Mouse (Mus musculus) heart, embryonic 16.5 days (tissue): ENCODE results near the gene Ddit4. TPM values are rescaled to one million over a fixed set of nuclear protein-coding genes. Genes with fewer than 3 reads are reported as not detected.

ENCODE experiments used
- ATAC-seq: fragments of 200-750 bp; cut with Nextera tagmentation; replicated peaks from 2 replicates; pipeline ENCODE4 v1.8.0; 2017; ENCODE audit warnings: moderate number of reproducible peaks; ENCODE audit not compliant: insufficient read depth, low FRiP score; ENCODE audit errors: extremely low read depth
- H3K27ac ChIP-seq: fragments of 300-500 bp; sonication (generic); 2 replicates; pipeline ENCODE4 v1.5.1; 2014; ENCODE audit warnings: mild to moderate bottlenecking, low read length, control low read depth, moderate library complexity
- H3K27me3 ChIP-seq: fragments of 300-500 bp; sonication (generic); 2 replicates; pipeline ENCODE4 v1.6.1; 2014; ENCODE audit warnings: low read length, mixed read lengths; ENCODE audit not compliant: control insufficient read depth, insufficient read depth
- H3K36me3 ChIP-seq: fragments of 300-500 bp; sonication (generic); 2 replicates; pipeline ENCODE4 v1.6.1; 2014; ENCODE audit not compliant: control insufficient read depth, insufficient read depth
- H3K4me1 ChIP-seq: fragments of 300-500 bp; sonication (generic); 2 replicates; pipeline ENCODE4 v1.6.1; 2014; ENCODE audit warnings: low read length, mixed read lengths; ENCODE audit not compliant: control insufficient read depth, insufficient read depth
- H3K4me2 ChIP-seq: fragments of 300-500 bp; sonication (generic); 2 replicates; pipeline ENCODE4 v1.6.1; 2014; ENCODE audit warnings: low read depth, mild to moderate bottlenecking, control low read depth, low read length
- H3K4me3 ChIP-seq: fragments of 300-500 bp; sonication (generic); 2 replicates; pipeline ENCODE4 v1.5.1; 2014; ENCODE audit warnings: mild to moderate bottlenecking, control low read depth, low read length
- H3K9ac ChIP-seq: fragments of 300-500 bp; sonication (generic); 2 replicates; pipeline ENCODE4 v1.6.1; 2014; ENCODE audit warnings: low read length, control low read depth
- H3K9me3 ChIP-seq: fragments of 300-500 bp; sonication (generic); replicated peaks from 2 replicates; pipeline ENCODE4 v1.6.1; 2016; ENCODE audit warnings: low read length; ENCODE audit not compliant: control insufficient read depth
- WGBS: fragments of 180-500 bp; shearing (Covaris S2); extraction: QIAGEN DNeasy Blood & Tissue Kit; methylation state at CpG from one replicate; pipeline ENCODE4 v1.1.7; 2014; 5-methylcytosine and 5-hydroxymethylcytosine counted together
- polyA plus RNA-seq: library from polyadenylated mRNA; unstranded; fragments of >200 nt; fragmentation: Nextera tagmentation; extraction: Ambion mirVana; gene quantifications from 2 replicates; pipeline ENCODE4 v1.2.1, GENCODE M21; 2015

Gene Ddit4
- polyA plus RNA-seq, 1 experiment from 2014 or later: 31.9 TPM

DNA sequence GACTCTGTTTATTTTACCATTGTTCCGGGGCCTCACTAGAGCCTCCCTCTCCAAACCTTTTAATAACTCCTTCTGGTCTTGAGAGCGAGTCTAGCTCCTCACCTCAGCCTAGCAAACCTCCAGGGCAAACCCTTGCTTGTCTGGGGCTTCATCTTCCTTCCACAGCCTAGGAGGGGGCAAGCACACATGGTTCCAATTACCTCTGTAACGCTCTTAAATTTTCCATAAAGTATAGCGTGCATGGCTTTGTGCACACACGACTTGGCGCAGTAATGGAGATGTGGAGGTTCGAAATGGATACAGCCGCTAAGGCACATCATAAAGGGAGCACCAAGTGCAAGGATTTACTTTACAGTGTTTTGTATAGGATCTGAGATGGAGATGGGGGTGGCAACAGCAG is 14.2 kb upstream of the Ddit4 start:
- Histone ChIP-seq H3K4me3 (no peak overlapping the region), H3K27ac (peak overlapping the region; percentile 89), H3K27me3 (no peaks in the 10 kb centered on the region), H3K4me1 (peaks cover 45% of the 10 kb centered on the region), H3K9me3 (no peaks in the 10 kb centered on the region), H3K36me3 (no peaks in the 10 kb centered on the region), H3K9ac (peak overlapping the region; percentile 61), H3K4me2 (no peak overlapping the region)
- ATAC-seq: no peak
- WGBS: 81% methylated on average over 8 of the region's 8 CpGs

DNA sequence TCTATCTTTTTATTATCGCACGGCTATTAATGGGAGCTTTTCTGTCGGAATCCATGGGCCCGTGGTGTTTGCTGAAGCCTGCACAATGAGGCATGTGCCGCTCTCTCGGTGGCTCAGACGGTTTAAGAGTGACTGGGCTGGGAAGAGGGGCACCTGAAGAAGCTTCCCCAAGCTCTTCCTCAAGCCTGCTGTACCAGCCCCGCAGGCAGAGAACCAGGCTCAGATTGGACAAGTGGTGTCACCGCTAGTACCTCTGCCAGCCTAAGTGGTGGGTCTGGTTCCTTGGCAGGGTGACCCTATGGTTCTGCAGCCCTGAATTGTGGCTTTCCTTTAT is 13.7 kb upstream of the Ddit4 start:
- no peak overlapping the region for H3K4me3 ChIP-seq
- H3K4me2 ChIP-seq: peak overlapping the region; percentile 57
- peak overlapping the region; percentile 89 for H3K27ac ChIP-seq
- no peaks in the 10 kb centered on the region for H3K9me3 ChIP-seq
- 20% methylated on average over 9 of the region's 9 CpGs for WGBS
- peaks cover 40% of the 10 kb centered on the region for H3K4me1 ChIP-seq
- no peaks in the 10 kb centered on the region for H3K27me3 ChIP-seq
- ATAC-seq: no peak
- no peaks in the 10 kb centered on the region for H3K36me3 ChIP-seq
- H3K9ac ChIP-seq: peak overlapping the region; percentile 61

DNA sequence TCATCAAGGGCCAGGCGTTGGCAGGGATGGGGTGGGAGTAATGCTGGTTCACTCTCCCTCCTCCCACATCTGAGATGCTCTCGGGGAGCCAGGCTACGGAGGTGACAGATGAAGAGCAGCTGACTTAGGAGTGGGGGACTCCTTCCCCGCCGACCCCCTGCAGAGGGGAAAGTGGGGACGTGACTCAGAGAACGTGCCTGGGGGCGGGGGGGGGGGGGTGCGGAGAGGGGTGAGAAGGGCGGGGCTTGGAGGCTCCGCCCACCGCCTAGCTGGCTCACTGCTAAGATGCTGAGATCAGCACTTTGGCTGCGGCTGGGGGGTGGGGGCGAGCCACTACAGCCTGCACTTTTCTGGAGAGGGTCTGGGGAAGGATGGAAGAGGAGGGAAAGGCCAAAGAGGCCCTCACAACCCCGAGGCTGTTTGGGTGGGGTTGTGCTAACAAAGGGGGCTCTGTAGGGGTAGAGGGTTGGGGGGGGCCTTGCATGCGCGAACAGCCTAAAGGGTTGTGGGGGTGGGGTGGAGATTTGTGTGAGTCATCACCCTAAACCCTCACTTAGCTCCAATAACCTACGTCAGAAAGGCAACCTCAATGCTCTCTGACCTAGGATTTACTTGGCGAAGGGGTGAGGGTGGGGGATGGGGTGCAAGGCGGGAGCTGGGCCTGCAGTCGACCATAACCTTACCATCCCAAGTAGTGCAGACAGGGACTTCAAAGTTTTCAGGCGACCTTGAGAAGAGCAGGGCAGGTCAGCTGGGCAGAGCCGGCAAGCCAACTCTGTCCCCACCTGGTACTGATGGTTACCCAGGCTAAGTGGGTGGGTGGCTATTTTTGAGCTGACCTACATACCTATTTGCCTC is 13.1 kb upstream of the Ddit4 start:
- peak; percentile 64 for ATAC-seq
- H3K9me3 ChIP-seq: no peaks in the 10 kb centered on the region
- H3K4me2 ChIP-seq: peak overlapping the region; percentile 57
- no peaks in the 10 kb centered on the region for H3K36me3 ChIP-seq
- no peaks in the 10 kb centered on the region for H3K27me3 ChIP-seq
- WGBS: 12% methylated on average over 20 of the region's 23 CpGs
- peak overlapping the region; percentile 18; the same call in 1 of the 2 replicates for H3K4me3 ChIP-seq
- peak overlapping the region; percentile 61 for H3K9ac ChIP-seq
- peaks cover 35% of the 10 kb centered on the region for H3K4me1 ChIP-seq
- peak overlapping the region; percentile 89 for H3K27ac ChIP-seq

DNA sequence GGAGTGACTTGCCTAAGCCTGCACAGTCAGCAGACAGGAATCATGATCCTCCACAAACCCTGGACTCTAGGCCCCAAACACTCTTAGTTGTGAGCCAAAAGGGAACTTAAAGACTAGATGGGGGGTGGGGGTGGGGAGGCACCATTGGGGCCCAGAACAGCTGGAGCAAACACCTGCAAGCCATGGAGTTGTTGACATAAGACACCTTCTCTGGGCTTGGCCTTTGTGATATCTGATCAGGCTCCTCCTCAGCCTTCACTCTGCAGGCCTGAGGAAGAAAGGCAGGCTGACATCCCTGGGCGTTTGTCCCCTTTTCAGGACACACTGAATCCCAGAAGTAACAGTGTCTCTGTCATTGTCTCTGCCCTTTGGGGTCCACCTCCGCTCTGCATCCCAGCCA is 12.0 kb upstream of the Ddit4 start:
- H3K27me3 ChIP-seq: no peaks in the 10 kb centered on the region
- H3K4me1 ChIP-seq: peaks cover 31% of the 10 kb centered on the region
- no peak for ATAC-seq
- WGBS: 86% methylated on average over 2 of the region's 2 CpGs
- peak overlapping the region; percentile 89 for H3K27ac ChIP-seq
- no peaks in the 10 kb centered on the region for H3K9me3 ChIP-seq
- no peaks in the 10 kb centered on the region for H3K36me3 ChIP-seq
- H3K4me3 ChIP-seq: no peak overlapping the region
- no peak overlapping the region for H3K9ac ChIP-seq
- H3K4me2 ChIP-seq: no peak overlapping the region

DNA sequence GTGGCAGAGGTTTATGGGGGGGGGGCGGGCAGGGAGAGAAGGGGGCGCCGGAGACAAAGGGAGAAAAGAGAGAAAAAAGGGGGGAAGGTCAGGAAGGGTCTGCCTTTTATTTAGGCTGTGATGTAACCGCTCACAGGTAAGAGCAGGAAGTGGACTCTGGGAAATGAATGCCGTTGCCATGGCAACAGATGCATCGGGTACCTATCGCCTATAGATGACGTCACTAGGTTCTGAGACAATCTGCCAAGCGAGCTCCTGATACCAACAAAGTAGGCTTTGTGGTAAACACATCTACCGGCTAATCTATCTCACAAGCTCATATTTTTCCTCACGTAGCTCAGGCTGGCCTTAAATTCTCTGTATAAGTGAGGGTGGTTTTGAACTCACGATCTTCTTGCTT is 7.9 kb upstream of the Ddit4 start:
- no peaks in the 10 kb centered on the region; the same call in 1 of the 2 replicates for H3K27me3 ChIP-seq
- H3K4me2 ChIP-seq: no peak overlapping the region
- H3K9ac ChIP-seq: no peak overlapping the region
- H3K9me3 ChIP-seq: no peaks in the 10 kb centered on the region
- no peak for ATAC-seq
- H3K4me3 ChIP-seq: no peak overlapping the region
- peaks cover 23% of the 10 kb centered on the region for H3K4me1 ChIP-seq
- no peaks in the 10 kb centered on the region for H3K36me3 ChIP-seq
- WGBS: 75% methylated on average over 12 of the region's 12 CpGs
- no peak overlapping the region for H3K27ac ChIP-seq

DNA sequence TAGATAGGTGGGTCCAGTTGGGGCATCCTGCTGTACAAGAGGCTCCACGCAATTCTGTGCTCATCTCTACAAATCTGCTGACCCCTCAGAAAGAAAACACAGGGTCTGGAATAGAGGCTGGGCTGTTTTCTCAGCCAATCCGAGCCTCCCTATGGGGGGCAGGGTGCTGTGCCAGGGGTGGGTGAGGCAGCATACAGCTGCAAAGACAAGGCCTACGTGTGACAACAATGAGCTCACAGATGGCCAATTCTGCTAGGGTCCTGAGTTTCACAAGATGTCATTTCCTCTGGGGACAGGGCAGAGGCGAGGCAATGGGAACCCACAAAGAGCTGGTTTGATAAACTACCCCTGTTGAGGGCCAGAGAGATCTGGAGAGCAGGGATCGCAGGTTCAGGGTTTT is 6.8 kb upstream of the Ddit4 start:
- Histone ChIP-seq H3K4me1 (peaks cover 17% of the 10 kb centered on the region), H3K4me2 (no peak overlapping the region)
- ATAC-seq: no peak

DNA sequence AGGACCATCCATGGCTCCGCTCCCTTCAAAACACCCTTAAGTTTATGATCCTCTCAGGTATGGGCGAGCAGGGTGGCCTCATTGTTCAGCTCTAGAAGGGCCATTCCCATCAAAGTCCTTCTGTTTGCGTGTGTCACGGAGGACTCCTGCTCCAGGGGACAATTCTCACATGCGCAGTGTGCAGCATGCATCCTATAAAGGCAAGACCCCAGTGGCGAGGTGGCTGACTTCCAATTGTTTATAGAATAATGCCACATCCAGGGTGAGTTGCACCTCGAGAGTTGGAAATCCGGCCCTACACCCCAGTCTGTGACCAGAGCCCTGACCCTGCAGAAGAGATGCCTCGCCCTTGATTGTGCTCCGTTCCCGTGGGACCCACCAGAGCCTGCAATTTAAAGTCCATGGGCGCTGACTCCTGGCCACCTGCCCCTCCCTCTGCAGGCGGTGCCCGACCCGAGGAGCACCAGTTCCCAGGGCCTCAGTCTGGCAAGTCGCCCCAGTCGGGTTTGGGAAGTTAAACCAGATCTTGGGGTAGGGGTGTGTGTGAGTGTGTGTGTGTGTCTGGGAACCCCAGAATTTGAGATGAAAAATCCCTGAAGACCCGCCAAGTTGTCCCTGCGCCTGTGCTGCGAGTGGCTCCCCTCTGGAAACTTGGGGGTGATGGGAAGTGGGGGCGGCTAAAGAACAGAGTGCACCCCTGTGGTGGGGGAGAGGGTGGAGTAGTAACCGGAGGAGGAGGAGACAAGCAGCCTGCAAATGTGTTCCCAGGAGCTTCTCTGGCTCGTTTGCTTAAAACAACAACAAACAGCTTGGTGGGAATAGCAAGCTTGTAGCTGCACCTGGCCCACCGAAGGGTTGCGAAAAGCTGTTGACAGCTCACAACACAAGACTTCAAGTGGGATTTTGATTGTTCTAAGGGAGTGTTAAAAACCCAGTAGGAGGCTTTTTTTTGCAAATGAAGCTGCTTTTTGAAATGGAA is 5.8 kb upstream of the Ddit4 start:
- peak overlapping the region; percentile 40; the same call in 1 of the 2 replicates for H3K27ac ChIP-seq
- peak overlapping the region; percentile 53; the same call in 1 of the 2 replicates for H3K9ac ChIP-seq
- H3K9me3 ChIP-seq: no peaks in the 10 kb centered on the region
- H3K36me3 ChIP-seq: no peaks in the 10 kb centered on the region
- peak overlapping the region; percentile 26 for H3K4me2 ChIP-seq
- no peak for ATAC-seq
- WGBS: 33% methylated on average over 25 of the region's 25 CpGs
- H3K4me3 ChIP-seq: no peak overlapping the region
- H3K27me3 ChIP-seq: no peaks in the 10 kb centered on the region; the same call in 1 of the 2 replicates
- H3K4me1 ChIP-seq: peaks cover 19% of the 10 kb centered on the region

More for the DNA sequence above, 6.8 kb upstream of the Ddit4 start:
- Histone ChIP-seq H3K9me3 (no peaks in the 10 kb centered on the region), H3K9ac (peak overlapping the region; percentile 38; the same call in 1 of the 2 replicates), H3K4me3 (no peak overlapping the region), H3K27me3 (no peaks in the 10 kb centered on the region; the same call in 1 of the 2 replicates), H3K36me3 (no peaks in the 10 kb centered on the region), H3K27ac (peak overlapping the region; percentile 40; the same call in 1 of the 2 replicates)
- WGBS: 61% methylated on average over 5 of the region's 5 CpGs

DNA sequence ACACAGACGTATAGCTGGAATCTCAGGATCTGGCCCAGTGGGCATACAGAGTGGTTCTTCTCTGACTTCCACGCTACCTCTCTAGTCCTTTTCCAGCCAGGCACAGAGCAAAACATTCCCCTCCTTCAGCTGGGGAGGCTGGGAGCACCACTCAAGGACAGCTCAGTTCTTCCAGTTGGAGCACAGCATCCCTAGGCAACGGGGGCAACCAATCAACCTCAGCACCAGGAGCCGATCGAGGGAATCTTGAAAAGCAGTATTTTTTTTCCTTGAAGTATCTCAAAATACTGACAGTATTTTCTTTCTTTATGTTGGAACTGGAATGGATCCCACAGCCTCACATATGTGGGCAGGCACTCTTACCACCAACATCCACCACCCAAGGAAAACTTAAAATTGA is 5.0 kb upstream of the Ddit4 start:
- Histone ChIP-seq H3K4me2 (no peak overlapping the region), H3K9ac (no peak overlapping the region), H3K27ac (no peak overlapping the region), H3K27me3 (no peaks in the 10 kb centered on the region; the same call in 1 of the 2 replicates), H3K9me3 (no peaks in the 10 kb centered on the region), H3K36me3 (no peaks in the 10 kb centered on the region), H3K4me1 (peaks cover 19% of the 10 kb centered on the region), H3K4me3 (no peak overlapping the region)
- ATAC-seq: no peak
- 75% methylated on average over 5 of the region's 5 CpGs for WGBS
